In the genomic region with DNA sequence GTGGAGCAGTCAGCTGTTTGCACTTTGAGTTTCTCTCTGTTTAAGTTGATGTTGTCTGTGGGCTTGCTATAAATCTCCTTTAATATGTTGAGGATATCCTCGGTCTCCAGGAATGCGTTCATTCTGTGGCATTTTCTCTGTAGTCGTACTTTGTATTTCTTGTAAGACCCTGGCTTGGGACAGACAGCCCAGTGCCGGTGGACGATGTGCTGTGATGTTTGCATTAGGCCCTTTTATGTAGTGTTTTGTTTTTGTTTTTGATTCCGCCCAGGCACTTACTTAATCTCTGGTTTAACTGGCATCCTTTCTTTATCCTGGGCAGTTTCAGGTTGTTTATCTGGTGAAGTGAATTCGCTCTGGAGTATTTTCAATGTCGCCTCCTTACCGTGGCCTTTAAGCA, we compare ENCODE assay signal across 10 mouse cellular contexts. TPM values are rescaled to one million over a fixed set of nuclear protein-coding genes. Genes with fewer than 3 reads are reported as not detected.
DNase-seq lines count a peak whose midpoint lies in the region; ATAC-seq and TF ChIP-seq lines count a peak whose summit lies in the region.
"Had no signal": no experiment of that assay in that cellular context is flagged by ENCODE, and none has a peak within 500 bp of the region (broad histone marks: within the 10 kb centered on the region; RNA-seq: fewer than 3 reads in every experiment).

No protein-coding gene starts in this region.

- peak; percentile 44 for DNase-seq in embryo, embryonic 10.5 days (ENCODE audit: low spot score)
- DNase-seq in embryo, embryonic 9.5 days (ENCODE audit: extremely low spot score), result no peak
- DNase-seq in kidney, postnatal 0 days (ENCODE audit: low spot score), result peak; percentile 45
- no peak for DNase-seq in kidney, postnatal 10 days
- DNase-seq in hindbrain, embryonic 11.5 days (ENCODE audit: low spot score), result no peak
- no peak for DNase-seq in left cerebral cortex, postnatal 36 days (ENCODE audit: low spot score in 2 of 2)
- DNase-seq in kidney, postnatal 36 days, result no peak

- no peaks in the 10 kb centered on the region for H3K36me3 ChIP-seq in kidney, postnatal 0 days (ENCODE audit: insufficient read depth, low read length)
- H3K36me3 ChIP-seq in hindbrain, embryonic 11.5 days (ENCODE audit: control insufficient read depth, insufficient read depth, low read length), result no peaks in the 10 kb centered on the region
- no peaks in the 10 kb centered on the region for H3K36me3 ChIP-seq in midbrain, embryonic 15.5 days (replicated peaks)
- H3K36me3 ChIP-seq: embryonic facial prominence, embryonic 12.5 days; limb, embryonic 15.5 days had no signal

- H3K27me3 ChIP-seq in kidney, postnatal 0 days (ENCODE audit: insufficient read depth, low read length), result no peaks in the 10 kb centered on the region
- no peaks in the 10 kb centered on the region for H3K27me3 ChIP-seq in hindbrain, embryonic 11.5 days (ENCODE audit: control insufficient read depth, insufficient read depth, low read length)
- no peaks in the 10 kb centered on the region for H3K27me3 ChIP-seq in midbrain, embryonic 15.5 days (replicated peaks)
- H3K27me3 ChIP-seq: embryonic facial prominence, embryonic 12.5 days; limb, embryonic 15.5 days had no signal

- peak overlapping the region; percentile 18; the same call in 1 of the 2 replicates for H3K4me2 ChIP-seq in kidney, postnatal 0 days (ENCODE audit: low read length)
- H3K4me2 ChIP-seq in hindbrain, embryonic 11.5 days (replicated peaks; ENCODE audit: low read depth, low read length), result no peak overlapping the region
- H3K4me2 ChIP-seq in midbrain, embryonic 15.5 days, result peak overlapping the region; percentile 9; the same call in 1 of the 2 replicates
- H3K4me2 ChIP-seq: embryonic facial prominence, embryonic 12.5 days; limb, embryonic 15.5 days had no signal

- peaks cover 22% of the 10 kb centered on the region for H3K4me1 ChIP-seq in kidney, postnatal 0 days (replicated peaks; ENCODE audit: insufficient read depth, low read length)
- peaks cover 8% of the 10 kb centered on the region for H3K4me1 ChIP-seq in hindbrain, embryonic 11.5 days (replicated peaks; ENCODE audit: control insufficient read depth, insufficient read depth, low read length)
- peaks cover 38% of the 10 kb centered on the region for H3K4me1 ChIP-seq in midbrain, embryonic 15.5 days

- H3K9ac ChIP-seq in kidney, postnatal 0 days (ENCODE audit: low read depth, low read length), result no peak overlapping the region
- no peak overlapping the region for H3K9ac ChIP-seq in hindbrain, embryonic 11.5 days (ENCODE audit: low read depth, low read length)
- H3K9ac ChIP-seq in midbrain, embryonic 15.5 days, result no peak overlapping the region
- H3K9ac ChIP-seq: embryonic facial prominence, embryonic 12.5 days; limb, embryonic 15.5 days had no signal

- WGBS in kidney, postnatal 0 days, result 23% methylated on average over 9 of the region's 9 CpGs
- 35% methylated on average over 9 of the region's 9 CpGs for WGBS in hindbrain, embryonic 11.5 days
- 16% methylated on average over 9 of the region's 9 CpGs for WGBS in midbrain, embryonic 15.5 days

- ATAC-seq in kidney, postnatal 0 days (replicated peaks; ENCODE audit: low FRiP score, low read depth), result no peak
- ATAC-seq in hindbrain, embryonic 11.5 days (ENCODE audit: low FRiP score), result peak; percentile 8; the same call in 1 of the 2 replicates
- ATAC-seq in midbrain, embryonic 15.5 days (replicated peaks), result no peak

- H3K9me3 ChIP-seq in kidney, postnatal 0 days (replicated peaks; ENCODE audit: low read length), result no peaks in the 10 kb centered on the region
- no peaks in the 10 kb centered on the region for H3K9me3 ChIP-seq in hindbrain, embryonic 11.5 days (ENCODE audit: control insufficient read depth, low read length)
- H3K9me3 ChIP-seq in midbrain, embryonic 15.5 days, result no peaks in the 10 kb centered on the region
- H3K9me3 ChIP-seq: embryonic facial prominence, embryonic 12.5 days; limb, embryonic 15.5 days had no signal

- peak overlapping the region; percentile 26; the same call in 1 of the 2 replicates for H3K27ac ChIP-seq in kidney, postnatal 0 days
- peak overlapping the region; percentile 2 for H3K27ac ChIP-seq in hindbrain, embryonic 11.5 days (ENCODE audit: low read depth, low read length)
- peak overlapping the region; percentile 48 for H3K27ac ChIP-seq in midbrain, embryonic 15.5 days
- H3K27ac ChIP-seq: embryonic facial prominence, embryonic 12.5 days; limb, embryonic 15.5 days had no signal

- H3K4me3 ChIP-seq in kidney, postnatal 0 days (replicated peaks; ENCODE audit: low read depth, low read length), result no peak overlapping the region
- no peak overlapping the region for H3K4me3 ChIP-seq in hindbrain, embryonic 11.5 days (ENCODE audit: low read depth, low read length)
- no peak overlapping the region for H3K4me3 ChIP-seq in midbrain, embryonic 15.5 days
- H3K4me3 ChIP-seq: embryonic facial prominence, embryonic 12.5 days; limb, embryonic 15.5 days had no signal

- TF ChIP-seq CTCF in kidney, postnatal 0 days (IDR thresholded peaks at IDR 0.05; ENCODE audit: low read depth), result no peak

- intact Hi-C loops in left cerebral cortex, postnatal 36 days (cut with DNase I), result no loop called here

RNA-seq across cellular contexts. Expression of gene Ccdc6, which starts 22.5 kb away (rescaled TPM):
- 16.6 and 18.5 TPM in 2 replicates for polyA plus RNA-seq in kidney, postnatal 0 days (2015; fragmentation: Nextera tagmentation; extraction: Ambion mirVana)
- polyA plus RNA-seq in hindbrain, embryonic 11.5 days (2014; fragmentation: Nextera tagmentation; extraction: Ambion mirVana), result 23.0 and 27.8 TPM in 2 replicates
- polyA plus RNA-seq in midbrain, embryonic 15.5 days (2015; fragmentation: Nextera tagmentation; extraction: Ambion mirVana), result 23.3 and 25.3 TPM in 2 replicates
- 10 to 100 TPM; 43.4 to 58.7 TPM for total RNA-seq in left cerebral cortex, postnatal 36 days (2021)

Comparison
In these comparisons a context has a peak if more than half of its experiments do, and no peak if none do; other contexts are left out.
1. DNase-seq: peak in embryo, embryonic 10.5 days (single experiment) and kidney, postnatal 0 days (single experiment); none in embryo, embryonic 9.5 days (single experiment), kidney, postnatal 10 days (single experiment), hindbrain, embryonic 11.5 days (single experiment), left cerebral cortex, postnatal 36 days (0 of 2) and kidney, postnatal 36 days (0 of 2).
2. Peak in every context shown above with its lines, with median percentiles within 50 percentile points of each other: H3K27ac ChIP-seq.